Mouse (Mus musculus): ENCODE results near the gene Omd.

The Omd gene

DNA sequence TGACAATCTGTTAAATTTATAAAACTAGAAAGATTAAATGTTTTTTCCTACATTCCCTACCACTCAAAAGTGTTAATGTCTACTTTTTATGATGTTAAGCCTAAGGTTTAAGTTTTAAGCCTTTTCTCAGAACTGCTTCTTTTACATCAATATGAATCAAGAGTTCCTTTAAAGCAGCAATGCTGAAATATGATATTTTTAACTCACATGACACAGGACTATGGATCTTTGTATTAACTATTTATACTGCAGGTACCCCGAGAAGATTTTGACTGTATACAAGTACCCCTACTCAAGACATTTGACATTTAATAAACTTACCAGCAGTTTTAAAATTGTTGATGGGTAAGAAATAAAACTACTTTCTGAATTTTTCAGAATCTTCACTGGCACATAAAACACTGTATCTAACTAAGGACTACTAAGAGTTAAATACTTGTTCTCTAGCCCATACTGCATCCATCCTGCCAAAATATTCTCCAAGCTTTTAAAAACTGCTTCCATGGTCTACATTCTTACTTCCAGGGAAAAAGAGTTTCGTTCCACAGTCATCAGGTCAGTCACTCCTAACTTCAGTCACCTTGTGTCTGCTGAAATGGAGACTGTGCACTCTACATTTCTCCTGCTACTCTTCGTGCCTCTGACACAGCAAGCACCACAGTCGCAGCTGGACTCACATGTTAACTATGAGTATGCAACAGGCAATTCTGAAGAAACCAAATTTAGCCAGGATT is 26.5 kb downstream of the Omd start:
- DNase-seq (ENCODE audit: low read depth, low spot score) = no peak

DNA sequence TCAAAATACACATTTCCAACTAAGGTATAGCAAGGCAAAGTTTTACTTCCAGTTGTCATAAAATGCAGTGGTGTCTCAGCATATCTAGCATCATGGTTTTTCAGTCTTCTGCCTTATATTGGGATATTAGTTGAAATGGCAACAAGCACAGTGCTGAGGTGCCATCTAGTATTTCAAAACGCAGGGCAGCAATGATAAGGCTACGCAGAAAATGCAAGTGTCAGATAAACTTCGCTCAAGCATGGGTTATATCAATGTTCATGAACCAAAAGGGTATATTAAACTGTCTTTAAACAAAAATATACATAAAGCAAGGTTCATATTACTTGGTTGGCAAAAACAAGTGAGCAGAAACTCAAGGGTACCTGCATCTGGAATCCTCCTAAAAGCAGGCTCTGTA is 34.8 kb downstream of the Omd start:
- no peak for DNase-seq (ENCODE audit: low read depth, low spot score)

DNA sequence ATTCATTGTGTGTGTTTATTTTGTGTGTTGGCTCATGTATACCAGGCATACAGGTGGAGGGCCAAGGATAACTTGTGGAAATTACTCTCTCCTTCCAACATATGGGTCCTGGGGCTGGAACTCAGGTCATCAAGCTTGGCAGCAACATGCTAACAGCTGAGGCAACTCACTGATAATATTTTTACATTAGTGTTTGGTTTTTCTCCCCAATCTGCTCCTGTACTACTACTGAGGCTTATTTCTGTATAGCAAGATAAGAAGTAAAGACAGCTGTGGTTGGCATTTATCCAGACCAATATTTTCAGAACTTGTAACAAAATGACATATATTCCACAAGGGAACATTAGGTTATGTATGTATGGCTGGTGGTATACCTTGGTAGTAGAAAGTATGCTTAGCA is 36.1 kb downstream of the Omd start:
- DNase-seq (ENCODE audit: low read depth, low spot score) = no peak

DNA sequence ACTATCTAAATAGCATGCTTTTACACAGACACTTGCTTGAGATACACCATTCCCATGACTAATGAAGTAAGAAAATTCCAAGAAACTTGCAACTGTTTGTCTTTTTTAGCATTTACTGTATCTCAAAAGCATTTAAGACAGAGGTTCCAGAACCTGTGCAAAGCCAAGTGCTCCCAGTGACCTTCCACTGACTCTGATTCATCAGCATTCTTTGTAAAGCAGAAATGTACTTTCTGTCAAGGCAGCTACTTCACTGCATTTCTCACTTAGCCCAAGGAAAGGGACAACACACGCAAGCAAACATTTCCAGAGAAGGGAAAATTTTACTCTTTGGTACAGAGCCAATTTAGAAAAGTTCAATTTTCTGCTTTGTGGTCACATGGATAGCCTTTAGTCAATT is 41.0 kb downstream of the Omd start:
- DNase-seq (ENCODE audit: low read depth, low spot score) = no peak

DNA sequence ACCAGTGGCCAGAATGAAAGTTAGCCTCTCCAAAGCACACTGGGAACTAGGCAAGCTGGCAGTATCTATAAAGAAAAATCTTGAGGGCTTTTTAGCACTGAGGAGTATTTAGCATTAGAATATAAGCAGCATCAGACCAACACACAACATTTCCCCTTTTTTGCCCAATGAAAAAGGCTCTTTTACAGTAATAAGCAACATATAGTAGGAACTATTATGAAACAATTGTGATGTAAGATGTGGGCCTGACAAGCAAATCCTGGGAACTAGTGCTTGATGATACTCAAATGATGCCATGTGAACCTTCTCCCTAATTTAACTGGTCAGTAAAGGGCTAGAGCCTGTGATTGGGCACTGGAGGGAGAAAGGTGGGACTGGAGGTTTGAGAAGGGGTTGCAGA is 45.9 kb downstream of the Omd start:
- DNase-seq (ENCODE audit: low read depth, low spot score) = no peak

DNA sequence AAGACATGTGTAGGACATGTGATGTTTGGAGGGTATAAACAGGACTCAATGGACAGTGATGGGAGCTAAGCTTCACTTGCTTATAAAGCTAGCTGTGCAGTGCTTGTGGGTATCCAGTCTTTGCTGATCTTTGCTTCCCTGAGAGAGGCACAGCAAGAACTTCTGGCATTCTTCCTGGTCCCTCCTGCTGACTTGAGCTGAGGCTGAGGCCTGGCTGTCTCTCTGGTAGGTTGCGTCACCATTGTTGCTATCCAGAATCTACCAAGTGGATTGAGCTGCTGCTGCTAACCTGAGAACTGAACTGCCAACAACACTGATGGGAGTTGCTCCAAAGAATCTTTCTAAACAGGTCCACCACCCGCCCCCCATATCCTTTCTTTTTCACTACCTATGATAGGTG is 46.8 kb downstream of the Omd start:
- no peak for DNase-seq (ENCODE audit: low read depth, low spot score)

DNA sequence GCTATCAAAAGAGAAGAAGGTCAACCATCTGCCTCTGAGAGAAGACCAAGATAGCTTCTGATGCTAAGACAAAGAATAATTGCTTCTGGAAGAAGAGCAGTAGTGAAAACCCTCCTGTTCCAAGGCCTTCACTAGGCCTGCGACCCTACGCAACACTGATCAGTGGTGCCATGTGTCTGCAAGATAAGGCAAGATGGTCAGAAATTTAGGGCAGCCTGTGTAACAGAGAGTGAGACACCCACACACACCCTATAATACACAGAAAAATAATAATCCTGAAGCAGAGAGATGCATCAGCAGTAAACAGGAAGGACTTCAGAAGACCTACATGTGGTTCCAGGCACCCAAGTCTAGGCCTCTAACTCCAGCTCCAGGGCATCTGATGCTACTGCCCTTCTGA is 57.7 kb downstream of the Omd start:
- no peak for DNase-seq (ENCODE audit: low read depth, low spot score)
